Mouse (Mus musculus) kidney, embryonic 14.5 days (tissue): ENCODE measurements at regions not wholly inside any gene's neighbourhood (a gene's known extent, or its start where the extent isn't known, plus 50 kb on each side); places are given as distances from the start of the nearest gene placed in this dataset.

Experiments
- ATAC-seq: fragments of 200-750 bp; cut with Nextera tagmentation; 2 replicates; pipeline ENCODE4 v1.8.0; 2017; ENCODE audit warnings: moderate number of reproducible peaks, mild to moderate bottlenecking, moderate TSS enrichment, moderate library complexity; ENCODE audit not compliant: low FRiP score, low TSS enrichment
- H3K27ac ChIP-seq: fragments of 300-500 bp; sonication (generic); 2 replicates; pipeline ENCODE4 v1.5.1; 2014; ENCODE audit warnings: low read depth, mild to moderate bottlenecking, low read length, moderate library complexity, mixed read lengths
- H3K27me3 ChIP-seq: fragments of 300-500 bp; sonication (generic); 2 replicates; pipeline ENCODE4 v1.6.1; 2014; ENCODE audit warnings: mild to moderate bottlenecking, low read length; ENCODE audit not compliant: control insufficient read depth, insufficient read depth
- H3K36me3 ChIP-seq: fragments of 300-500 bp; sonication (generic); 2 replicates; pipeline ENCODE4 v1.6.1; 2014; ENCODE audit warnings: low read length, mixed read lengths; ENCODE audit not compliant: control insufficient read depth, insufficient read depth
- H3K4me1 ChIP-seq: fragments of 300-500 bp; sonication (generic); 2 replicates; pipeline ENCODE4 v1.6.1; 2014; ENCODE audit warnings: low read length, mixed read lengths; ENCODE audit not compliant: control insufficient read depth, insufficient read depth
- H3K4me2 ChIP-seq: fragments of 300-500 bp; sonication (generic); replicated peaks from 2 replicates; pipeline ENCODE4 v1.6.1; 2014; ENCODE audit warnings: low read depth, mild to moderate bottlenecking, low read length
- H3K4me3 ChIP-seq: fragments of 300-500 bp; sonication (generic); 2 replicates; pipeline ENCODE4 v1.5.1; 2014; ENCODE audit warnings: mild to moderate bottlenecking, low read length
- H3K9ac ChIP-seq: fragments of 300-500 bp; sonication (generic); 2 replicates; pipeline ENCODE4 v1.6.1; 2014; ENCODE audit warnings: low read depth, mild to moderate bottlenecking, low read length, moderate library complexity
- H3K9me3 ChIP-seq: fragments of 300-500 bp; sonication (generic); 2 replicates; pipeline ENCODE4 v1.6.1; 2016; ENCODE audit warnings: low read length; ENCODE audit not compliant: control insufficient read depth
- WGBS: fragments of 180-500 bp; shearing (Covaris S2); extraction: QIAGEN DNeasy Blood & Tissue Kit; methylation state at CpG from one replicate; pipeline ENCODE4 v1.1.7; 2014; 5-methylcytosine and 5-hydroxymethylcytosine counted together

GRCm38 (mm10) chr8:103173313-103173712 is 387.9 kb upstream of the Cdh11 start:
- no peak overlapping the region for H3K9ac ChIP-seq
- H3K4me3 ChIP-seq = no peak overlapping the region
- ATAC-seq = no peak
- no peaks in the 10 kb centered on the region for H3K9me3 ChIP-seq
- H3K4me1 ChIP-seq = no peaks in the 10 kb centered on the region
- H3K4me2 ChIP-seq = no peak overlapping the region
- H3K36me3 ChIP-seq = no peaks in the 10 kb centered on the region
- WGBS = 76% methylated on average over 3 of the region's 3 CpGs
- no peaks in the 10 kb centered on the region for H3K27me3 ChIP-seq
- H3K27ac ChIP-seq = no peak overlapping the region

- no peaks in the 10 kb centered on the region for H3K9me3 ChIP-seq
- WGBS = 72% methylated on average over 5 of the region's 5 CpGs
- H3K27ac ChIP-seq = no peak overlapping the region
- no peak overlapping the region for H3K4me3 ChIP-seq
- peak; percentile 24; the same call in 1 of the 2 replicates for ATAC-seq
- no peak overlapping the region for H3K4me2 ChIP-seq
- H3K9ac ChIP-seq = no peak overlapping the region
- no peaks in the 10 kb centered on the region for H3K36me3 ChIP-seq
- H3K27me3 ChIP-seq = no peaks in the 10 kb centered on the region
- H3K4me1 ChIP-seq = no peaks in the 10 kb centered on the region
Observed at GRCm38 (mm10) chr8:103173803-103174429, 388.5 kb upstream of the Cdh11 start.

- Histone ChIP-seq H3K36me3 (no peaks in the 10 kb centered on the region), H3K4me1 (no peaks in the 10 kb centered on the region), H3K27me3 (no peaks in the 10 kb centered on the region), H3K4me2 (no peak overlapping the region), H3K4me3 (no peak overlapping the region), H3K9ac (no peak overlapping the region), H3K27ac (no peak overlapping the region), H3K9me3 (no peaks in the 10 kb centered on the region)
- ATAC-seq = no peak
Observed at GRCm38 (mm10) chr8:103180661-103181060, 395.2 kb upstream of the Cdh11 start.

- 75% methylated on average over 8 of the region's 8 CpGs for WGBS
- H3K4me2 ChIP-seq = no peak overlapping the region
- no peaks in the 10 kb centered on the region for H3K27me3 ChIP-seq
- H3K36me3 ChIP-seq = no peaks in the 10 kb centered on the region
- no peak for ATAC-seq
- no peak overlapping the region for H3K9ac ChIP-seq
- no peaks in the 10 kb centered on the region for H3K9me3 ChIP-seq
- H3K27ac ChIP-seq = no peak overlapping the region
- H3K4me3 ChIP-seq = no peak overlapping the region
- no peaks in the 10 kb centered on the region for H3K4me1 ChIP-seq
Observed at GRCm38 (mm10) chr8:103188720-103189498, 403.5 kb upstream of the Cdh11 start.

- Histone ChIP-seq H3K36me3 (no peaks in the 10 kb centered on the region), H3K4me2 (no peak overlapping the region), H3K9me3 (no peaks in the 10 kb centered on the region), H3K9ac (no peak overlapping the region), H3K27me3 (no peaks in the 10 kb centered on the region), H3K4me3 (no peak overlapping the region), H3K4me1 (no peaks in the 10 kb centered on the region), H3K27ac (no peak overlapping the region)
- no peak for ATAC-seq
- 78% methylated on average over 3 of the region's 3 CpGs for WGBS
Observed at GRCm38 (mm10) chr8:103198251-103198650, 412.8 kb upstream of the Cdh11 start.

- no peaks in the 10 kb centered on the region for H3K27me3 ChIP-seq
- H3K4me2 ChIP-seq = no peak overlapping the region
- no peaks in the 10 kb centered on the region for H3K9me3 ChIP-seq
- no peaks in the 10 kb centered on the region for H3K4me1 ChIP-seq
- 58% methylated on average over 11 of the region's 11 CpGs for WGBS
- peak; percentile 57 for ATAC-seq
- H3K9ac ChIP-seq = no peak overlapping the region
- H3K4me3 ChIP-seq = no peak overlapping the region
- H3K27ac ChIP-seq = no peak overlapping the region
- no peaks in the 10 kb centered on the region for H3K36me3 ChIP-seq
Observed at GRCm38 (mm10) chr8:103199696-103200615, 414.5 kb upstream of the Cdh11 start.

- Histone ChIP-seq H3K4me3 (no peak overlapping the region), H3K4me1 (no peaks in the 10 kb centered on the region), H3K27me3 (no peaks in the 10 kb centered on the region), H3K9ac (no peak overlapping the region), H3K27ac (no peak overlapping the region), H3K4me2 (no peak overlapping the region), H3K36me3 (no peaks in the 10 kb centered on the region), H3K9me3 (no peaks in the 10 kb centered on the region)
- ATAC-seq = no peak
- WGBS = 61% methylated on average over 1 of the region's 1 CpGs
Observed at GRCm38 (mm10) chr8:103203710-103204109, 418.3 kb upstream of the Cdh11 start.

GRCm38 (mm10) chr8:103214606-103215005 is 429.2 kb upstream of the Cdh11 start:
- H3K9ac ChIP-seq = no peak overlapping the region
- no peak overlapping the region for H3K27ac ChIP-seq
- H3K4me3 ChIP-seq = no peak overlapping the region
- no peaks in the 10 kb centered on the region for H3K36me3 ChIP-seq
- ATAC-seq = no peak
- no peak overlapping the region for H3K4me2 ChIP-seq
- no peaks in the 10 kb centered on the region for H3K27me3 ChIP-seq
- no peaks in the 10 kb centered on the region for H3K9me3 ChIP-seq
- no peaks in the 10 kb centered on the region for H3K4me1 ChIP-seq
- WGBS = 68% methylated on average over 2 of the region's 2 CpGs
